Mouse (Mus musculus) olfactory bulb, adult 2 months (tissue): ENCODE data around the gene Selenom.

Experiments used
- CTCF ChIP-seq: fragments of 200-500 bp; IDR thresholded peaks from 2 replicates; pipeline ENCODE4 v1.5.1; 2012; ENCODE audit warnings: low read depth, mild to moderate bottlenecking, low read length, moderate library complexity; ENCODE audit not compliant: insufficient read depth
- POLR2A ChIP-seq: fragments of 200-500 bp; IDR thresholded peaks from 2 replicates; pipeline ENCODE4 v1.6.1; 2012; ENCODE audit warnings: mild to moderate bottlenecking, low read depth, low read length, moderate library complexity; ENCODE audit not compliant: insufficient read depth

- TF ChIP-seq CTCF (no peak), POLR2A (no peak)
These were observed 26.1 kb downstream of the Selenom start, which contains the start of gene Smtn for GRCm38 (mm10) chr11:3540451-3541085.
